Mouse (Mus musculus) mesoderm, embryonic 11.5 days (tissue): ENCODE measurements around the gene Cd300lg.
A peak's percentile ranks its signal among the peaks of the same experiment; 100 is the strongest.

Experiments used
- DNase-seq: peaks from one replicate; pipeline ENCODE4 v3.0.0-alpha.2; 2012; ENCODE audit warnings: low read depth, low spot score

Cd300lg gene

DNA sequence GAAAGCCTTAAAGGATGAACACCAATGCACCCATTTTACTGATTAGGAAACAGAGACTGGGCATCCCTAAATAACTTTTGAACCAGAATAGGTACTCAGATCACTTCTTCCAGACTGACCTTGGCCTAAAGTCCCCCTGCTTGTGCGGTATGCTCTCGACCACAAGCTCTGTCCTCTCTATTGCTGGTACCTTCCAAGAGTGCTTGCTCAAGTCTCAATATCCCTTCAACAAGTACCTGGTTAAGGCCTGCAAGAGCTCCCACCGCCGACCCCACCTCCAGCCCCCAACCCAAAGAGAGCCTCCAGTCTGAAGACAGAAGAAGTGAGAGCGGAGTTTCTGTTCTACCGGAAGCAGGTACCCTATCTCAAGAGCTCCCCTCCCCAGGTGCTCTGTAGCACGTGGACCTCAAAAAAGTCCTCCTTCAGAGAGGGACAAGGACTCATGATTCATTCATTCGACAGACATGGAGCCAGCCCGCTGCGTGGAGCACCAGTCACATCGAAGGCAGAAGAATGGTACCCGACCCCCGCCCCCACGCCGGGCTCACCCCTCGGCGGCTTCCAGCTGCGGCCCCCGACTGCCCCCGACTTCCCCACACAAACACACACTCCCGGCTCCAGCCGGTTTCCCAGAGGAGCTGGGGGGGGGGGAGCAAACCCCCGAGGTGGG lies 15.2 kb upstream of the Cd300lg start:
- DNase-seq, result peak; percentile 43

DNA sequence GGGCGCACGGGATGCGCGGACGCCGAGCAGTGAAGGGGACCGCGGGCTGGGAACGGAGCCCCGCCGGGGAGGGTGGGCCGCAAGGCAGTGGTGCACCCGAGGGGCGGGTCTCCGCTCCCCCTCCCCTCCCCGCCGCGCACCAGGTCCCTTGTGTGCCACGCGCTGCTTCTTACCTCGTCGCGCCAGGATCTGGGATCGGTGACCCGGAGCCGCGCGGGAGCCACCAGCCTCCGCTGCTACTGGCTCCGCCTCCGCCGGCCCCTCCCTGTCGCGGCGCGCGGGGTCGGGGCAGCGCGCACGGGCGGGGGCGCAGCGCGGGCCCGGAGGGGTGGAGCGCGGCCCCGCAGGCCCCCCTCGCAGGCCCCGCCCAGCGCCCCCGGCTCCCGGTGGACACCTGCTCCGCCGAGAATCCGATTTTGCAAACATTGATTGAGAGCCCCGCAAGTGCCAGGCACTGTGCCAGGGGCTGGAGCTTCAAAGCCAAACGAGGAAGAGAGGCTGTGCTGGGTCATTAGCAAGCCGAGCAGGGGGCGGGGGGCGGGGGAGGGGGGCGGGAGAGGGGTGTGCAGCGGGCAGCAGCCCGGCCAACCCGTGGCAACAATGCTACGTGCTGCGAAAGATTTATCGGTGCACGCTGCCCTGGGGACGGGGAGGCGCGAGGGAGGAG lies 14.5 kb upstream of the Cd300lg start:
- DNase-seq, result peak; percentile 92

DNA sequence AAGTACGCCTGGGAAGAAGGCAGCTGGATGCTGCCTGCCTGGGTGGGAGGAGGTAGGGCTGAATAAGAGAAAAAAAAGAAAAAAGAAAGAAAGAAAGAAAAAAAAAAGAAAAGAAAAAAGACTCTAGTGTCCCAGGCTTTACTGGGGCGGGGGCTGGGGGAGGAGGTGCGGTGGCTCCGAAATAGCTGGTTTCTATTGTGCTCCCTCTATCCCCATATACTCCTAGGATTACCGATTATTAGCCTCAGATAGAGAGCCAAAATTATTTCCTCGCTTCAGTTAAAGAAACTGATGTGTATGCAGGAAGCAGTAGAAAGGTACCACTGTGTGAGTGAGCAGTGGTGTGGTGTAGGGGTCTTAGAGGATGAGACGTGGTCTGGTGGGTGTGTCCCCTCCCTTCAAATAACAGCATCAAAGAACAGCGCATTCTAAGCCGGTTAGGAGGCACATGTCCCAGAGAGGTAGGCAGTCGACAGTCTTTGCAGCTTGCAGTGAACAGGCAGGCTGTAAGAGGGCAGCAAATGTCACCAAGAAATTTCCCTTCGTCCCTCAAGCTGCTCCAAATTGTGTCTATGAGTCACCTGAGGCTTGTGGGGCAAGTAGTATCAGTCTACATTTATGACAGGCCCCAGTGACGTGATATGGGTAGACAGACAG lies 13.8 kb upstream of the Cd300lg start:
- DNase-seq, result no peak

DNA sequence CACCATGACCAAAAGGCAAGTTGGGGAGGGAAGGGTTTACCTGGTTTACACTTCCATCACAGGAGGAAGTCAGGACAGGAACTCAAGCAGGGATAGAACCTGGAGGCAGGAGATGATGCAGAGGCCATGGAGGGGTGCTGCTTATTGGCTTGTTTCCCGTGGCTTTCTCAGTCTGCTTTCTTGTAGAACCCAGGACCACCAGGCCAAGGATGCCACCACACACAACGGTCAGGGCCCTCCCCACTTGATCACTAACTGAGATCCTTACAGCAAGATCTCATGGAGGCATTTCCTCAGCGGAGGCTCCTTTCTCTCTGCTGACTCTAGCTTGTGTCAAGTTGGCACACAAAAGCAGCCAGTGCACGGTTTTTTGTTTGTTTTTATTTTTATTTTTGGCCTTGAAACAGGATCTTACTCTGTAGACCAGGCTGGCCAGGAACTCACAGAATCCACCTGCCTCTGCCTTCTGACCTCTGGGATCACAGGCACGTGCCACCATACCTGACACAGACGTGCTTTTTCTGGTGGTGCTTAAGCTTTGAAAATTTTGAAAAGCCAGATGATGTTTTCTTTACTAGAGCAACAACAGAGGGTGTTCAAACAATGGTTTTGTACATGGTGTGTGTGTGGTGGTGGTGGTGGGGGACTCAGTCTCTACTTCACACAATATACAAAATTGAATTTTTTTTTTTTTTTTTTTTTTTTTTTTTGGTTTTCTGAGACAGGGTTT lies 13.1 kb upstream of the Cd300lg start, which contains the start of gene Mpp3:
TSS of gene Mpp3 (minus strand) at position 375 of the 730 bp plus-strand sequence.
- DNase-seq, result no peak

DNA sequence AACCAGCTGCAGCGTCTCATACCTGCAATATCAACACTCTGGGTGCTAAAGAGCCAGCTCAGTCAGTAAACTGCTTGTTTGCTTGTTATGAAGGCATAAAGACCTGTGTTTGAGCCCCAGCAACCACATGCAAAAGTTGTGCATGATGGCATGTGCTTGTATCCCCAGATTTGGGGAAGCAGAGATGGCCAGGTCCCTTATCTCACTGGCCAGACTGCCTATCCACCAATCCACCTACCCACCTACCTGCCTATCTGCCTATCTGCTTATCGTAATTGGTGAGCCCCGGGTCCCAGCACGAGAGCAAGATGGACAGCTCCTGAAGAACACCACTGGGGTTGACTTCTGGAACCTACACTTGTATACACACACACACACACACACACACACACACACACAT lies 12.0 kb upstream of the Cd300lg start:
- DNase-seq, result no peak

DNA sequence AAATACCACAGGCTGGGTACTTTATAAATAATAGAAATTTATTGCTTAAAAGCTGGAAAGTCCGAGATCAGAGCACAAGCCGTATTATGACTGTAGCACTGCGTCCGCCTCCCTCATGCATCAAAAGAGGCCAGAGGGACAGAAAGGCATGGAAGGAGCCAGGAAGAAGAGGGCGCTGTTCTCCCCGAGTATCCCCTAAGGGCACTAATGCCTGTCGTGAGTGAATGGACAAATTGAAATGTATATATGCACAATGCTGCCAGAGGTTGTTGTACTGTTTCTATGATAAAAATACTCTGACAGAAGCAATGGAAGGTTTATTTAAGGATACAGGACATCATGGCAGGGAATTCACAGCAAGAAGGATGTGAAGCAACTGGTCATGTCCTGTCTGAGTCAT lies 11.3 kb upstream of the Cd300lg start:
- no peak for DNase-seq

DNA sequence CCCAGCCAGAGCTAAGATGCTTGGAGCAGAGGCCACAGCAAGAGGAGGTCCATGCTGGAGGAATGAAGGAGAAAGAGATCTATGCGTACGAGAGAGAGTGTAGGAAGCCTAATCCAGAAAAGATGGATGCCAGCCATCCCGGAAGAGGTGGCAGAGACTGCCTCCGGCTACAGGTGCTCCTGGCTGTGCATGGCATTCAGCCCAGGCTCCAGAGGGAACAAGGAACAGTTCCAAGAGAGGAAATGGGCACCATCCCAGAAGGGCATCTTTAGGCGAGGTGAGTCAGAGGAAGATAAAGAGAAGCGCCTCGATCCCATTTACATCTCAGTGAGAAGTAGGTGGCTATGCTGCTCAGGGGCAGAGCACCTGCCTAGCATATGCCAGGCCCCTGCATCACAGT lies 10.2 kb upstream of the Cd300lg start:
- DNase-seq, result no peak

DNA sequence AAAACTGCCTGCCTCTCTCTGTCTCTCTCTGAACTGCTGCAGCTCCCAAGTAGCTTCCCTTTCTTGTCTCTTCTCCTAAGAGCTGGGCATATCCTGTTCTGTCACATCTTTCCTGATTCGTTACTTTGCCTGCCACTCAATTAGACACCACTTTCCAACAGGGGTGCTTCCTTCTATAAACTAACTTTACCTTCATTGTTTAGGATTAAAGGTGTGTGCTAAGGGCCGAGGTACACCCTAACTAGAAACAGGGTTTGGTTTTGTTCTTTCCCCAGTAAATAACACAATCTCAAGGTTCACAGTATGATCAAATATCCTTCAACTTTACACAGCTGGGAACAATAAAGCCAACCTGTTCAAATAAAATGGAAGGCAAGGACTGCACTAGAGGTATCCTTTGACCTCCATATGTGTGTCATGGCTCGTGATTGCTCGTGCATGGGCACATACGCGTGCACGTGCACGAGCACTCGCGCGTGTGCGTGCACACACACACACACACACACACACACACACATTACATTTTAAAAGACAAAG lies 8.2 kb upstream of the Cd300lg start:
- no peak for DNase-seq

DNA sequence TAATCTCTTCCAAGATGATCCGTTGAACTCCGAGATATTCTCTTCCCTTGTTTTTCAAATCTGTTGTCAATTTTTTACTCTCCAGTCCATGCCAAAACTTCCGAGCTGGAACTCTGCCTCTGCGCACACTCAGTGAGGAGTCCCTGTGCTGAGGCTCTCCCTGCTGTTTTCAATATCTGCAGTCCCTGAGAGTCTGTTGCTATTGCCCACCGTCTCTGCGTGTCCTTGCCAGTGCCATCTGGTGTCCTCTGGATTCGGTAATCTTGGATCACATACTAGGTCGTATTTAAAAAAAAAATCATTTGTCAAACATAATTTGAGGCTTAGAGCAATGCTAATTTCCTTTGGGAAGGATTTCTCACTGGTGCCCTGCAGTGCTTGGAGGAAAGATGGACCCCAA lies 6.4 kb upstream of the Cd300lg start:
- DNase-seq, result no peak

DNA sequence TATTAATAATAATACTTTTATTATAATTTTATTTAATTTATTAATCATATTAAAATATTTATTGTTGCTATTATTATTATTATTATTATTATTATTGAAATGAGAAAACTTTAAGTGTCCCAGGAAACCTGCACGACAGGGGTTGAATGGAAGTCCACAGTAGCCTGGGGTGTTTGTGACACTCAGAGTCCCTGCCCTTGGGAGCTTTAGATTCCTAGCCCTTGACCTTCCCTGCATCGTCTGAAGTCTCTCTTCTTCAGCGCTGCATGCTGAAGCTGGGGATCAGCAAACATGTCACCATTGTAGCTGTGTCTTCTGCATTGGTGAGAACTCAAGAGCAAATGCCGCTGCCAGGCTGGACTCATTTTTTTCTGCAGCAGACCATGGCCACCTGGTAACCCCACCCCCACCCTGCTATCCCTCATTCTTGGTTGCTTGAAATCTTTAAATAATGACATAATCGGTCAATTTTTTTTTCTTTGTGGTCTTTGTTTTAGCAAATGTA lies 5.8 kb upstream of the Cd300lg start:
- no peak for DNase-seq

DNA sequence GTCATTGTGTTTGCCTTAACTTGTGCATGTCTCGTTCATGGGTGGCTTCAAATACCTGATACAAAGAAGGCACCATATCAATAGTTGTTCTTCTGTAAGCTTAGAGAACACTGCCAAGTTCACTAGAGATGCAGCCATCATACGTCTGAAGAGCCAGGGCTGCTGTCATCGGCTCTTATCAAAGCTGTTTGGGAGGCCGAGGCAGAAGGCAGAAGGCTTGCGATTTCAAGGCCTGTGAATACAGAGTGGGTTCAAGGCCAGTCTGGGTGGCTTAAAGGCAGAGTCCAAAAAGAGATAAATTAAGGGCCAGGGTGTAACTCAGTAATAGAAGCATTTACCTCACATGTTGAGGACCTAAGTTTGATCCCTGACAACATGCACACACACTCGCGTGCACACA lies 5.0 kb upstream of the Cd300lg start:
- no peak for DNase-seq

DNA sequence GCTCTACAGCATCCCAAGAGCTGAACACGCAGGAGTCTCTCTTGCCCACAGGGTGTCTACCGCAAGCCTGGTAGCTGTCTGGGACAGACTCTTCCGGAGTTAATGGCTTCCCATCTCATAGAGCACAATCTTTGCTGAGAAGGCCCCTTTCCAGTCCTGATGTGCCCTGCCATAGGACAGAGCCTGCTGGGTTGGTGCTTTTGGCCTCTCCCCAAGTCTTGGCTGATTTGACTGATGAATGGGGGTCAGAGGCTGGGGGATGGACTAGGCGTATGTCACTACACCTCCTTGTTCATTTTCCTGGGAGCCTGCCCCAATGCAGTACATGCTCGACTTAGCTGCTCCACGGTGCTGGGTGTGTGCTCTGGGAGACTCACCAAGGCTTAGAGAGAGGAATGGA lies 3.5 kb upstream of the Cd300lg start:
- no peak for DNase-seq

DNA sequence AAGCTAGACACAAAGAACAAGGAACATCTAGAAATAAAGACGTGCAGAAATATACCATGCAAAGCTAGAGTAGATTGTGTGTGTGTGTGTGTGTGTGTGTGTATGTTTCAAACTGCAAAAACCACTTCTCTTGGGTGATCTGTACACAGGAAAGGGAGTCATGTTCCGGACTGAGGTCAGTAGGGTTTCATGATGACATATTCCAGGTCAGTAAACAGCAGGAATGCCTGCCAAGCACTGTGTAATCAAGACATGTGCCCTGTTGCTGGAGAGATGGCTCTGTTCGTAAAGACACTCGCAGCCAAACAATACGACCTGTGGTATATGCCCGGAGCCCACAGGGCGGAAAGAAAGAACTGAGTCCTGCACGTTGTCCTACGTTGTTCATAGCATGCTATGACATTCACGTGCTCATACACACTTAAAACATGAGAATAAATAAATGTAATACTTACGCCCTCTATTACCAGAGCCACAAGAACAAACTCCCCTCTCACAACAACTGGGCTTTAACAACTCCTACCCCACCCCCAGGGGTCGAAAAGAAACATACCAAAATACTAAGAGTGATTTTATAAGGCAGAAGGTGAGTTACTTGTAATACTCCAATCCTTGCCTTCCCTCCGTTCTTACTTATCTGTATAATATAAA lies 1.7 kb upstream of the Cd300lg start:
- no peak for DNase-seq

DNA sequence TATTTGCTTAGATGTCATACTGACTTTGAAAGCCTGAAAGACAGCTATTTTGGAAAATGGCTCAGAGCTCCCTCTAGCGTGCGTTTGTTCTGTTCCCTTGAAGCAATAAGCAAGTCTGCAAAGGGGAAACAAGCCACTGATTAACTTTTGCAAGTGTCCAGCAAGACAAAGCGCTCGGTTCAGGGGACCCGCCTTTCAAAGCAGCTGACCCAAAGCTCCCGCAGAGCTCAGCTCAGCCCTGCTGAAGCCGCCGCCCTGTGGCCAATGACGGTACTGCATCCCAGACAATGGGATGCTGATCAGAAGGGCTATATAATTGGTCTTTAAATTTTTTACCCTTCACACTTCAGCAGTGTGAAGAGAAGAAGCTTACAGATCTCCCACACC lies 1.2 kb upstream of the Cd300lg start:
- peak; percentile 94 for DNase-seq

DNA sequence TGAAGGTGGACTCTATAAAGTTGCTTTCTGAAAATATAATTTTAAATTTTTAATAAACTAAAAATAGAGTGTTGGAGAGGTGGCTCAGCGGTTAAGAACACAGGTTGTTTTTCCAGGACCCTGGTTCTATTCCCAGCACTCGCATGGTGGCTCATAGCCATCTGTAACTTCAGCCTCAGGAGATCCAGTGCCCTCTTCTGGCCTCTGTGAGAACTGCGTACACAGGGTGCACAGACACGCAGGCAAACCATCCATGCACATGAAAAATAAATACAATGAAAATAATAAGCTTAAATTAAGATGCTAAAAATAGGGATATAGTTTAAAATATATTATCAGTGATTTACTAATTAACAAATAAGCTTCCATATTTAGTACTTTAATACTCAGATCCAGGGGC lies 663 bp upstream of the Cd300lg start:
- DNase-seq, result no peak

DNA sequence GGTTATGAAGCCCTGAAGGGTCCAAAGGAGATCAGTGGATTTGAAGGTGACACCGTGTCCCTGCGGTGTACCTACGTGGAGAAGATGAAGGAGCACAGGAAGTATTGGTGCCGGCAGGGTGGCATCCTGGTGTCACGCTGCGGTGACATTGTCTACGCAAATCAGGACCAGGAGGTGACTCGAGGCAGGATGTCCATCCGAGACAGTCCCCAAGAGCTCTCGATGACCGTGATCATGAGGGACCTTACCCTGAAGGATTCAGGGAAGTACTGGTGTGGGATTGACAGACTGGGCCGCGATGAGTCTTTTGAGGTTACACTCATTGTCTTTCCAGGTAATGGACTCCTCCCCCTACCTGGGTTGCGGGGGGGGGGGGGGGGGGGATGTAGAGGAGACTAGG lies 1.7 kb downstream of the Cd300lg start:
- no peak for DNase-seq

DNA sequence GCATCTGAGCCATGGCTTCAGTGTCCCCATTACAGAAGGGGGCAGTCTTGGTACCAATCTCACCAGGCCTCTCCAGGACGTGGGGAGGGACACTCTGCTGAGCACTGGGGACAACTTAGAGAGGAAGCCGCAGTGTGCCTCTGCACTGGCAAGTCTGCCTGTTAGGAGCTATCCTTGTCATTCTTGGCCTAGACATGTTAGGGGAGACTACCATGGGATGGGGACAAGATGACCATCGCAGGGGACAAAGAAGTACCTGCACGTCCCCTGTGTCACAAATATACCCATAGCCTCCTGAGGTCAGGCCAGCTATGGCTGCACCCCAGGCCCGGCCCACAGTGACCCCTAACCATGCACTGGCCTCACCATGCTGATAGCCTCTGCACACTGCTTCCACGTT lies 2.1 kb downstream of the Cd300lg start:
- no peak for DNase-seq

DNA sequence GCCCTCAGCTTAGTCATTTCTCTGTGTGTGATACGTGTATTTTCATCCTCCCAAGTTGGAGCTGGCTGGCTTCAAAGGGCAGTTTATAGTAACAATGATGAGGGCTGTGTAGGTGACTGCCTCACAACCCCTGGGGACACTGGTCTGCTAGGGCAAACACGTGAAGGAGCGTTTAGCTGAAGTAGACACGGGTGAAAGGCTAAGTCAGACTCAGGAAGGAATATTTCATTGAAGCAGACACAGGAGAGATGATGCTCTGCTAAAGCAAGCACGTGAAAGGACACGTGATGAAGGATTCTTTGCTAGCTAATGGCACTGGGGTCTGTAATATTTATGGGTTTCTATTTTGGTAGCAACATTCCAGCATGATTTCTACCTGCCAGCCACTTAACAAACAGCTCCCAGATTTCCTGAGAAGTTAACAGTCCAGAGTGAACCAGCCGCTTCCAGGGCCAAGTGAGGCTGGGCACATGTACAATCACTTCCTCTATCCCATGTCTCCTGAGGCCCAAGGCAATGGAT lies 3.4 kb downstream of the Cd300lg start:
- no peak for DNase-seq

DNA sequence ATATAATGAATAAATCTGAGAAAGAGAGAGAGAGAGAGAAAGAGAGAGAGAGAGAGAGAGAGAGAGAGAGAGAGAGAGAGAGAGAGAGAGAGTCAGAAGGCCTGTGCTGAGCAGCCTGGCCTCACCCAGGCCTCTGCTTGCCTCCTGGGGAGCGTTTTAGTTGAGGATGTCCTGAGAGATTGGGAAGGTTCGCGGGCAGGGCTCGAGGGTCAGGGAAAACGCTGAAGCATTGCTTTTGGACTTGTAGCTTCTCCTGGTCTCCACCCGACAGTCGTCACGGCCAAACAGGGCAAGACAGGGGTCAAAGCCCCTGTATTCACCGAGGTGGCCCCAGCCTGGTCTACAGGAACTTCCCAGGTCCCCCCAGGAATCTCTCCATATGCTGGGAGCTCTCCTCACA lies 5.3 kb downstream of the Cd300lg start:
- DNase-seq, result no peak

DNA sequence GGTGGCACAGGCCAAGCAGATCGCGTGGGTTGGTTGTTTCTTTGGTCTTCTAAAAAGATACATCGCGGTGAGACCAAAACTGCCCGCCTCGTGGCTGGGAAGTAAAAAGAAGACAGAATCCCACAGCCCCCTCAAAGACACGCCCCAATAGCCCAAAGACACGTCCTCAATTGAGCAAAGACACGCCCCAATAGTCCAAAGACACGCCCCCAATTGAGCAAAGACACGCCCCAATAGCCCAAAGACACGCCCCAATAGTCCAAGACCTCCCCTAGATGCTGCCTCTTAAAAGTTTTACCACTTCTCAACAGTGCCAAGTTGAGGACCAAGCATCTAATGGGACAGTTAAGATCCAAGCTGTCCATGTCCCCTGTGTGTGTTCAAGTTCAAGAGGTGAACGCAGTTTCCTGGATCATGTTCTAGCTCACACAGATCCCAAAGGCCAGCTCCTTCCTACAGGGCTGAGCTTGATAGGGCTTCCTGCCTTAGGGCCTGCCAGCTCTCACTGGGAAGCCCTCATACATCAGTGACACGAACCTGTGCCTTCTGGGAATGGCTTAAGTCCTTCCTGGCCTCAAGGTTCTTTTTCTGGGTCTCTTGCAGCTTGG lies 8.7 kb downstream of the Cd300lg start:
- DNase-seq, result no peak

DNA sequence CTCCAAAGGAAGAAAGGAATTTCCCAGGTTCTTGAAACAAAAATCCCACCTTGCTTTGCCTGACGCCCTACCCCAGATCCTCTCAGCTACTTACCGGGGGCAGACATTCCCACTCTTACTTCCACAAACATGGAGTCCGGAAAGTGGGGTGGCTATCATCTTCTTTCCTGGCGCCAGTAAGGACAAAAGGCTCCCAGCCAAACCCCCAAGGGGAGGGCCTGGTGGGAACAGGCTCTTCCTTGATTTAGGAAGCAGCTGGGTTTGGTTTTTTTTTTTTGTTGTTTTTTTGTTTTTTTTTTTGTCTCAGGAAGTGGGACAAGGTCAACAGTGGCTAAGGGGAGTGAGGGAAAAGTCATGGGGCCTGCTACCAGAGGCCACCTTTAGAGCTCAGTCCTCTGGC lies 10.2 kb downstream of the Cd300lg start:
- no peak for DNase-seq
